Mouse (Mus musculus) midbrain, embryonic 10.5 days (tissue): ENCODE measurements around the gene Il5ra. TPM values are rescaled to one million over a fixed set of nuclear protein-coding genes. Genes with fewer than 3 reads are reported as not detected.

Experiments used
- DNase-seq: peaks from one replicate; pipeline ENCODE4 v3.0.0-alpha.2; 2017; ENCODE audit warnings: low spot score
- H3K27ac ChIP-seq: fragments of 300-500 bp; sonication (generic); replicated peaks from 2 replicates; pipeline ENCODE4 v1.5.1; 2016; ENCODE audit warnings: mild to moderate bottlenecking
- H3K27me3 ChIP-seq: fragments of 300-500 bp; sonication (generic); 2 replicates; pipeline ENCODE4 v1.6.1; 2016; ENCODE audit warnings: low read depth, mild to moderate bottlenecking; ENCODE audit not compliant: poor library complexity, severe bottlenecking
- H3K36me3 ChIP-seq: fragments of 300-500 bp; sonication (generic); 2 replicates; pipeline ENCODE4 v1.6.1; 2016; ENCODE audit warnings: mild to moderate bottlenecking, moderate library complexity
- H3K4me1 ChIP-seq: fragments of 300-500 bp; sonication (generic); 2 replicates; pipeline ENCODE4 v1.6.1; 2016
- H3K4me3 ChIP-seq: fragments of 300-500 bp; sonication (generic); 2 replicates; pipeline ENCODE4 v1.5.1; 2016; ENCODE audit warnings: mild to moderate bottlenecking, moderate library complexity
- H3K9me3 ChIP-seq: fragments of 300-500 bp; sonication (generic); replicated peaks from 2 replicates; pipeline ENCODE4 v1.6.1; 2016; ENCODE audit warnings: mild to moderate bottlenecking
- WGBS: fragments of 180-500 bp; shearing (Covaris S2); methylation state at CpG from one replicate; pipeline ENCODE4 v1.1.7; 2016; 5-methylcytosine and 5-hydroxymethylcytosine counted together
- polyA plus RNA-seq: library from polyadenylated mRNA; unstranded; fragments of >200 nt; fragmentation: Nextera tagmentation; extraction: Ambion mirVana; gene quantifications from 2 replicates; pipeline ENCODE4 v1.2.1, GENCODE M21; 2016

The Il5ra gene
- polyA plus RNA-seq, 1 experiment from 2014 or later = not detected

- Histone ChIP-seq H3K36me3 (no peaks in the 10 kb centered on the region), H3K9me3 (no peaks in the 10 kb centered on the region), H3K4me3 (no peak overlapping the region), H3K27me3 (no peaks in the 10 kb centered on the region), H3K27ac (no peak overlapping the region), H3K4me1 (no peaks in the 10 kb centered on the region)
- DNase-seq = no peak
- 89% methylated on average over 3 of the region's 3 CpGs for WGBS
Measured at GRCm38 (mm10) chr6:106760473-106761218, 11.8 kb upstream of the Il5ra start.

- DNase-seq = no peak
- Histone ChIP-seq H3K9me3 (no peaks in the 10 kb centered on the region), H3K4me3 (no peak overlapping the region), H3K27me3 (no peaks in the 10 kb centered on the region), H3K36me3 (no peaks in the 10 kb centered on the region), H3K27ac (no peak overlapping the region), H3K4me1 (no peaks in the 10 kb centered on the region)
- 87% methylated on average over 3 of the region's 3 CpGs for WGBS
Measured at GRCm38 (mm10) chr6:106758299-106758698, 9.5 kb upstream of the Il5ra start.

DNA sequence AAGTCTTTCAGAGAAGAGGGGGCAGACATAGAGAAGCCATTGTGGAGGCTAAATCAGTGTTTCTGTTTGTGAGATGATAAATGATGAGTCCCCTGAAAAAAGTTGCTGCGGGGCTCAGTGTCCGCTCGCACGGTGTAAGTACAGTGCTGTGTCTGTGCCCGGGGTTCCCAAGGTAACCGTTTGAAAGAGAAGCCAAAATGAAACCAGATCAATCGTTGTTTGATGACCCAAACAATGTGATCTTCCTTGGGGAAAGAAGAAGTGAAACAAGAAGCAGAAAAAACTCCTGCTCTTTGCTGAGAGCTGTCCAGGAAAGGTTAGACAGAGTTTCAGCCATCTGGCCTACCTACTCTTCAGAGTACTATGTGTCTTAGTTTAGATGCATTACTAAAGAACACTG is 1.5 kb upstream of the Il5ra start:
- H3K27me3 ChIP-seq = no peaks in the 10 kb centered on the region
- H3K36me3 ChIP-seq = no peaks in the 10 kb centered on the region
- H3K9me3 ChIP-seq = no peaks in the 10 kb centered on the region
- H3K27ac ChIP-seq = no peak overlapping the region
- no peaks in the 10 kb centered on the region for H3K4me1 ChIP-seq
- H3K4me3 ChIP-seq = no peak overlapping the region
- 91% methylated on average over 7 of the region's 7 CpGs for WGBS
- no peak for DNase-seq

- no peak overlapping the region for H3K27ac ChIP-seq
- no peaks in the 10 kb centered on the region for H3K9me3 ChIP-seq
- H3K4me3 ChIP-seq = no peak overlapping the region
- no peak for DNase-seq
- H3K4me1 ChIP-seq = no peaks in the 10 kb centered on the region
- 92% methylated on average over 3 of the region's 3 CpGs for WGBS
- no peaks in the 10 kb centered on the region for H3K36me3 ChIP-seq
- H3K27me3 ChIP-seq = no peaks in the 10 kb centered on the region
Measured at GRCm38 (mm10) chr6:106747804-106748203, 1.0 kb downstream of the Il5ra start.

GRCm38 (mm10) chr6:106747251-106747650 is 1.6 kb downstream of the Il5ra start:
- Histone ChIP-seq H3K27me3 (no peaks in the 10 kb centered on the region), H3K27ac (no peak overlapping the region), H3K9me3 (no peaks in the 10 kb centered on the region), H3K4me1 (no peaks in the 10 kb centered on the region), H3K36me3 (no peaks in the 10 kb centered on the region), H3K4me3 (no peak overlapping the region)
- WGBS = 92% methylated on average over 5 of the region's 5 CpGs
- DNase-seq = no peak

DNA sequence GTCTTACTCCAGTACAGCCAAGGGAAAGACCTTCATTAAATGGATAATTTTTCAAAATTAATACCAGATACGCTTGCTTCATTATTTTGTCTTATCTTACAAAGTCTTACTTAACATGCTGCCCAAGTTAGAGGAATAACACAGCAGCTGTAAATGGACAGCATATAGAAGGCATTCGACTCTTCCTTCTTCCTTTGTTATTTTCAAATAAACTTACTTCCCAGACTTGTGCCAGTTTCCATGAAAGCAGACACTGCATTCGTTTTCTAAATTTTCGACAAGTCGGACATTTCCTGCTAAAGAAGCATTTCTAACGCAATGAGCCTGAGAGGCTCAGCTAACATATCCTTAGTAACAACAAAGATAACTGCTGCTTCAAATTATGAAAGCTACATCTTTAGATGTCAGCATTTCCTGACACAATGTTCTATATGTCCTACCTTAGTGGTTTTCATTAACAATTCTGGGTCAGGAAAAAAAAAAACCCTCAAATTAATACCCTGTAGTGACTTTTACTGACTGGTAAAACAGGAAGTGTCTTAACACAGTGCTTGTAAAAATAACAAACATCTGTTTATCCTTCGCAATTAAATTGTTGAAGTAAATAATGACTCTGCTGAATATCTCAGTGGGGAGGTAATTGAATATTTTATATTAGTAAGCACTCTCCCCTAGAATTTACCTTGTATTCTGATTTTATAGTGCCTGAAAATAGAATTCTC is 3.0 kb downstream of the Il5ra start:
- Histone ChIP-seq H3K9me3 (no peaks in the 10 kb centered on the region), H3K27me3 (no peaks in the 10 kb centered on the region), H3K36me3 (no peaks in the 10 kb centered on the region), H3K27ac (no peak overlapping the region), H3K4me3 (no peak overlapping the region), H3K4me1 (no peaks in the 10 kb centered on the region)
- 82% methylated on average over 7 of the region's 7 CpGs for WGBS
- DNase-seq = no peak

- H3K27ac ChIP-seq = no peak overlapping the region
- no peaks in the 10 kb centered on the region for H3K27me3 ChIP-seq
- no peak for DNase-seq
- no peaks in the 10 kb centered on the region for H3K36me3 ChIP-seq
- H3K4me3 ChIP-seq = no peak overlapping the region
- H3K4me1 ChIP-seq = no peaks in the 10 kb centered on the region
- WGBS = 83% methylated on average over 7 of the region's 7 CpGs
- no peaks in the 10 kb centered on the region for H3K9me3 ChIP-seq
Measured at GRCm38 (mm10) chr6:106743556-106744233, 5.1 kb downstream of the Il5ra start.

DNA sequence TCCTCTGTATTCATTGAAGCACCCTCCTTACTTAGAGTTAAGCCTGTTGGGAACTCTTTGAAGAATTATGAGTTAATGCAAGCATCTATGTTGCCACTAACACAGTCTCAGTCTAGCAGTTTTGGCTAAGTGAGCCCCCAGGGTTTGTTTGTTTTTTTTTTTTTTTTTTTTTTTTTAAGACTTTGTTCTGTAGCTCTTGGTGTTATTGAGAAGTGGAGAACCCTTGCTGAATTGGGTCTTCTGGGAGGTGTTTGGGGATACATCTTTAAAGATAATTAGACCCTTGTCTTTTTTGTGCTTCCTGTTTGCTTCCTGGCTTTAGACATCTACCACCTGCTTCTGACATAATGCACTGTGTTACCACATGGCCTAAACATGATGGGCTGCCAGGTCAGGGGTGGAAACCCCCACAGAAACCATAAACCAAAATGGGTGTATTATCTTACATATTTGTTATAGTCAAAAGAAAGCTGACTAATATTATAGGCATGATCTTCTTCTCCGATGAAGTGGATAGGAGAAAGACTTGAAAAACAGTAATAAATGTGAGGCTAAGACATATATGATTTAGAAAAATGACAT is 8.5 kb downstream of the Il5ra start:
- DNase-seq = no peak
- 97% methylated on average over 1 of the region's 1 CpGs for WGBS
- Histone ChIP-seq H3K27ac (no peak overlapping the region), H3K4me1 (no peaks in the 10 kb centered on the region), H3K36me3 (no peaks in the 10 kb centered on the region), H3K27me3 (no peaks in the 10 kb centered on the region), H3K9me3 (no peaks in the 10 kb centered on the region), H3K4me3 (no peak overlapping the region)

DNA sequence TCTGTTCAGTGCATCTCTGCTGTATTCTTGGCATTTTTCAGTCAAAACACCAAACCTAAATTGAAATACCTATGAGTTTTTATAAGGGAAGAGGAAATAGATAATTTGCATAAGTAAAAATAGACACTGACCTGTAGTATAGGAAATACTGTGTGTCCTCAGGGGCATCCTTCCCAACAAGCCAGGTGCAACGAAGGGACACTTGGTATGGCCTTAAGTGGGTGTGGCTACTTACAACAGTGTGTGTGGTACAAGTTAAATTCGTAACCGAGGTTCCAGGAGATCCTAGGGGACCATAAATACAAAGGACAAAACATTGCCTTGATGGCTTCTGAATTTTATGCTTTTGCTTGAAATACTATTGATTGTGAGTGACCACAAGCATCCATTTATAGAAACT is 10.6 kb downstream of the Il5ra start:
- Histone ChIP-seq H3K27ac (no peak overlapping the region), H3K9me3 (no peaks in the 10 kb centered on the region), H3K27me3 (no peaks in the 10 kb centered on the region), H3K4me3 (no peak overlapping the region), H3K36me3 (no peaks in the 10 kb centered on the region), H3K4me1 (no peaks in the 10 kb centered on the region)
- no peak for DNase-seq
- 78% methylated on average over 3 of the region's 3 CpGs for WGBS

GRCm38 (mm10) chr6:106732563-106732962 is 16.3 kb downstream of the Il5ra start:
- WGBS = 90% methylated on average over 4 of the region's 4 CpGs
- H3K27me3 ChIP-seq = no peaks in the 10 kb centered on the region
- H3K9me3 ChIP-seq = no peaks in the 10 kb centered on the region
- no peak for DNase-seq
- H3K27ac ChIP-seq = no peak overlapping the region
- H3K4me3 ChIP-seq = no peak overlapping the region
- no peaks in the 10 kb centered on the region for H3K36me3 ChIP-seq
- no peaks in the 10 kb centered on the region for H3K4me1 ChIP-seq

- H3K4me1 ChIP-seq = no peaks in the 10 kb centered on the region
- H3K27me3 ChIP-seq = no peaks in the 10 kb centered on the region
- no peaks in the 10 kb centered on the region for H3K36me3 ChIP-seq
- WGBS = 87% methylated on average over 4 of the region's 4 CpGs
- no peak overlapping the region for H3K27ac ChIP-seq
- H3K9me3 ChIP-seq = no peaks in the 10 kb centered on the region
- DNase-seq = no peak
- no peak overlapping the region for H3K4me3 ChIP-seq
Measured at GRCm38 (mm10) chr6:106729682-106730314, 19.0 kb downstream of the Il5ra start.

- H3K4me1 ChIP-seq = no peaks in the 10 kb centered on the region
- no peaks in the 10 kb centered on the region for H3K9me3 ChIP-seq
- WGBS = 80% methylated on average over 1 of the region's 1 CpGs
- no peak overlapping the region for H3K27ac ChIP-seq
- no peak for DNase-seq
- no peak overlapping the region for H3K4me3 ChIP-seq
- H3K27me3 ChIP-seq = no peaks in the 10 kb centered on the region
- no peaks in the 10 kb centered on the region for H3K36me3 ChIP-seq
Measured at GRCm38 (mm10) chr6:106727703-106728102, 21.1 kb downstream of the Il5ra start.
